Mouse (Mus musculus) testis, adult 2 months (tissue): ENCODE results near the gene Flt3. TPM values are rescaled to one million over a fixed set of nuclear protein-coding genes. Genes with fewer than 3 reads are reported as not detected.

Experiments used
- H3K27ac ChIP-seq: fragments of 200-500 bp; 2 replicates; pipeline ENCODE4 v1.5.1; 2012; ENCODE audit warnings: low read depth, low read length; ENCODE audit not compliant: control insufficient read depth, insufficient read depth
- H3K27me3 ChIP-seq: fragments of 200-500 bp; 2 replicates; pipeline ENCODE4 v1.6.1; 2012; ENCODE audit warnings: mild to moderate bottlenecking, low read length, moderate library complexity; ENCODE audit not compliant: control insufficient read depth, insufficient read depth
- H3K36me3 ChIP-seq: fragments of 200-500 bp; 2 replicates; pipeline ENCODE4 v1.6.1; 2012; ENCODE audit warnings: mild to moderate bottlenecking, low read length; ENCODE audit not compliant: control insufficient read depth, insufficient read depth
- H3K4me1 ChIP-seq: fragments of 200-500 bp; 2 replicates; pipeline ENCODE4 v1.6.1; 2012; ENCODE audit warnings: low read length; ENCODE audit not compliant: control insufficient read depth, insufficient read depth
- H3K4me3 ChIP-seq: fragments of 200-500 bp; 2 replicates; pipeline ENCODE4 v1.5.1; 2012; ENCODE audit warnings: low read depth, mild to moderate bottlenecking, low read length, moderate library complexity, mixed read lengths; ENCODE audit not compliant: control insufficient read depth
- CTCF ChIP-seq: fragments of 200-500 bp; IDR thresholded peaks from 2 replicates; pipeline ENCODE4 v1.5.1; 2012; ENCODE audit warnings: low read depth, mild to moderate bottlenecking, inconsistent platforms, low read length, moderate library complexity; ENCODE audit not compliant: control insufficient read depth, insufficient read depth, insufficient replicate concordance
- POLR2A ChIP-seq: fragments of 200-500 bp; IDR thresholded peaks from 2 replicates; pipeline ENCODE4 v1.6.1; 2012; ENCODE audit warnings: low read depth, mild to moderate bottlenecking, inconsistent platforms, low read length, moderate library complexity; ENCODE audit not compliant: control insufficient read depth
- polyA plus RNA-seq: library from polyadenylated mRNA; depleted of rRNA; stranded (reverse); fragments of >200 nt; gene quantifications from 2 replicates; pipeline ENCODE4 v1.2.3, GENCODE M21; 2012

Flt3 gene
- polyA plus RNA-seq, 1 experiment: 1.0 TPM

GRCm38 (mm10) chr5:147309786-147310185 lies 90.5 kb downstream of the Flt3 start:
- Histone ChIP-seq H3K4me1 (peaks cover 5% of the 10 kb centered on the region), H3K36me3 (no peaks in the 10 kb centered on the region), H3K4me3 (no peak overlapping the region), H3K27me3 (no peaks in the 10 kb centered on the region; the same call in none of the 2 replicates), H3K27ac (no peak overlapping the region)
- TF ChIP-seq CTCF: no peak
- TF ChIP-seq POLR2A: no peak

- H3K4me3 ChIP-seq: no peak overlapping the region
- H3K36me3 ChIP-seq: no peaks in the 10 kb centered on the region
- no peaks in the 10 kb centered on the region; the same call in none of the 2 replicates for H3K27me3 ChIP-seq
- peaks cover 5% of the 10 kb centered on the region for H3K4me1 ChIP-seq
- H3K27ac ChIP-seq: no peak overlapping the region
- TF ChIP-seq POLR2A (no peak), CTCF (no peak)
Observed at GRCm38 (mm10) chr5:147308451-147308850, 91.8 kb downstream of the Flt3 start.

- H3K27me3 ChIP-seq: no peaks in the 10 kb centered on the region; the same call in none of the 2 replicates
- no peak overlapping the region for H3K4me3 ChIP-seq
- no peaks in the 10 kb centered on the region for H3K36me3 ChIP-seq
- no peak for TF ChIP-seq CTCF
- no peak for TF ChIP-seq POLR2A
- no peak overlapping the region for H3K27ac ChIP-seq
- H3K4me1 ChIP-seq: peaks cover 5% of the 10 kb centered on the region
Observed at GRCm38 (mm10) chr5:147307398-147307785, 92.9 kb downstream of the Flt3 start.

- H3K27ac ChIP-seq: no peak within 1 kb of the TSS
- H3K4me1 ChIP-seq: peaks cover 5% of the 10 kb centered on the region
- H3K4me3 ChIP-seq: peak within 1 kb of the TSS; percentile 4
- TF ChIP-seq POLR2A (no peak), CTCF (no peak)
- H3K36me3 ChIP-seq: no peaks in the 10 kb centered on the region
- no peaks in the 10 kb centered on the region; the same call in none of the 2 replicates for H3K27me3 ChIP-seq
Observed at GRCm38 (mm10) chr5:147306638-147307397, 93.5 kb downstream of the Flt3 start, which contains the start of gene Cdx2. Gene Cdx2 (minus strand): TSS chr5:147307270.

GRCm38 (mm10) chr5:147305856-147306637 lies 94.2 kb downstream of the Flt3 start:
- TF ChIP-seq CTCF (no peak), POLR2A (no peak)
- Histone ChIP-seq H3K4me3 (peak overlapping the region; percentile 4), H3K27ac (no peak overlapping the region), H3K36me3 (no peaks in the 10 kb centered on the region), H3K27me3 (peaks cover 3% of the 10 kb centered on the region), H3K4me1 (peaks cover 8% of the 10 kb centered on the region)

GRCm38 (mm10) chr5:147305166-147305565 lies 95.1 kb downstream of the Flt3 start:
- Histone ChIP-seq H3K4me3 (no peak overlapping the region), H3K4me1 (peaks cover 8% of the 10 kb centered on the region), H3K27me3 (peaks cover 3% of the 10 kb centered on the region), H3K36me3 (no peaks in the 10 kb centered on the region), H3K27ac (no peak overlapping the region)
- no peak for TF ChIP-seq POLR2A
- no peak for TF ChIP-seq CTCF

GRCm38 (mm10) chr5:147304276-147305155 lies 95.8 kb downstream of the Flt3 start:
- Histone ChIP-seq H3K4me1 (peaks cover 8% of the 10 kb centered on the region), H3K4me3 (no peak overlapping the region), H3K27me3 (peaks cover 3% of the 10 kb centered on the region), H3K27ac (no peak overlapping the region), H3K36me3 (no peaks in the 10 kb centered on the region)
- no peak for TF ChIP-seq CTCF
- TF ChIP-seq POLR2A: no peak
